Mouse (Mus musculus): ENCODE measurements around the gene Umad1. TPM values are rescaled to one million over a fixed set of nuclear protein-coding genes. Genes with fewer than 3 reads are reported as not detected.

Gene Umad1
- polyA plus RNA-seq, 1 experiment from 2014 or later, result 55.5 TPM

GRCm38 (mm10) chr6:8275098-8275497 is 16.0 kb downstream of the Umad1 start:
- Histone ChIP-seq H3K4me2 (replicated peaks) (no peak overlapping the region), H3K4me1 (replicated peaks; ENCODE audit: control insufficient read depth, insufficient read depth, low read length) (no peaks in the 10 kb centered on the region), H3K4me3 (replicated peaks; ENCODE audit: low read length) (no peak overlapping the region), H3K36me3 (replicated peaks; ENCODE audit: control insufficient read depth, insufficient read depth) (peaks cover 17% of the 10 kb centered on the region), H3K9ac (no peak overlapping the region), H3K9me3 (ENCODE audit: control insufficient read depth, low read length) (no peaks in the 10 kb centered on the region), H3K27me3 (ENCODE audit: control insufficient read depth, insufficient read depth, low read length) (no peaks in the 10 kb centered on the region), H3K27ac (peak overlapping the region; percentile 32; the same call in 1 of the 2 replicates)
- DNase-seq (ENCODE audit: low spot score) (peak; percentile 86), ATAC-seq (ENCODE audit: low FRiP score) (peak; percentile 57; the same call in 1 of the 2 replicates)
- 8% methylated on average over 1 of the region's 1 CpGs for WGBS

- Histone ChIP-seq H3K36me3 (replicated peaks; ENCODE audit: control insufficient read depth, insufficient read depth) (peaks cover 7% of the 10 kb centered on the region), H3K4me1 (replicated peaks; ENCODE audit: control insufficient read depth, insufficient read depth, low read length) (no peaks in the 10 kb centered on the region), H3K27me3 (ENCODE audit: control insufficient read depth, insufficient read depth, low read length) (no peaks in the 10 kb centered on the region), H3K9me3 (ENCODE audit: control insufficient read depth, low read length) (no peaks in the 10 kb centered on the region), H3K4me3 (replicated peaks; ENCODE audit: low read length) (no peak overlapping the region), H3K4me2 (replicated peaks) (no peak overlapping the region), H3K9ac (no peak overlapping the region), H3K27ac (no peak overlapping the region)
- DNase-seq (ENCODE audit: low spot score) (no peak), ATAC-seq (ENCODE audit: low FRiP score) (no peak)
- 93% methylated on average over 4 of the region's 4 CpGs for WGBS
These were observed 17.3 kb downstream of the Umad1 start for GRCm38 (mm10) chr6:8276431-8276830.

DNA sequence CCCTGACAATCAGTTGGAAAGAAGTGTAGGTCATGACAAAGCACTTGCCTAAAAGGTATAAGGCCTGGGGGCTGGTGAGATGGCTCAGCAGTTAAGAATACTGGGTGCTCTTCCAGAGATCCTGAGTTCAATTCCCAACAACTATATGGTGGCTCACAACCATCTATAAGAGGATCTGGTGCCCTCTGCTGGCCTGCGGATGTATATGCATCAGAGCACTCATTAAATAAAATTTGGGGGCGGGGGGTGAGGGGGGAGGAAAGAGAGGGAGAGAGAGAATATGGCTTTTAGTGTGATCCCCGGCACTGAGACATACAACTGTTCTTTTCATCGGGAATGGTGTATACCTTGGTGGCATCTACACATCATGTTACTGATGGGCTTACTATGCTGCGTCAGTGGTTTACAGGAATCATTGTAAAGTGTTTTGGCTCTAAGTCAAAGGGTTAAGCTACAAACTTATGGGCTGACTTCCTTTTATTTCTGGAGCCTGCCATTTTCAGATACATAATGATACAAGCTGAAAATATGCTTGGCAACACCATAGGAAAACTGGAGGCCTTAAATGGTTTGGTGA is 19.4 kb downstream of the Umad1 start:
- H3K4me1 ChIP-seq (replicated peaks; ENCODE audit: control insufficient read depth, insufficient read depth, low read length), result no peaks in the 10 kb centered on the region
- no peaks in the 10 kb centered on the region for H3K27me3 ChIP-seq (ENCODE audit: control insufficient read depth, insufficient read depth, low read length)
- no peaks in the 10 kb centered on the region for H3K9me3 ChIP-seq (ENCODE audit: control insufficient read depth, low read length)
- no peaks in the 10 kb centered on the region for H3K36me3 ChIP-seq (replicated peaks; ENCODE audit: control insufficient read depth, insufficient read depth)
- H3K9ac ChIP-seq, result no peak overlapping the region
- whole genome bisulfite sequencing, result 73% methylated on average over 5 of the region's 5 CpGs
- no peak overlapping the region for H3K4me2 ChIP-seq (replicated peaks)
- DNase-seq (ENCODE audit: low spot score), result no peak
- H3K4me3 ChIP-seq (replicated peaks; ENCODE audit: low read length), result no peak overlapping the region
- H3K27ac ChIP-seq, result no peak overlapping the region
- no peak for ATAC-seq (ENCODE audit: low FRiP score)

GRCm38 (mm10) chr6:8283255-8283654 is 24.2 kb downstream of the Umad1 start:
- no peak overlapping the region for H3K4me3 ChIP-seq (replicated peaks; ENCODE audit: low read length)
- H3K4me2 ChIP-seq (replicated peaks), result no peak overlapping the region
- no peaks in the 10 kb centered on the region for H3K27me3 ChIP-seq (ENCODE audit: control insufficient read depth, insufficient read depth, low read length)
- H3K9ac ChIP-seq, result no peak overlapping the region
- ATAC-seq (ENCODE audit: low FRiP score) (no peak), DNase-seq (ENCODE audit: low spot score) (no peak)
- 82% methylated on average over 4 of the region's 4 CpGs for WGBS
- no peak overlapping the region for H3K27ac ChIP-seq
- no peaks in the 10 kb centered on the region for H3K9me3 ChIP-seq (ENCODE audit: control insufficient read depth, low read length)
- H3K36me3 ChIP-seq (replicated peaks; ENCODE audit: control insufficient read depth, insufficient read depth), result no peaks in the 10 kb centered on the region
- no peaks in the 10 kb centered on the region for H3K4me1 ChIP-seq (replicated peaks; ENCODE audit: control insufficient read depth, insufficient read depth, low read length)

DNA sequence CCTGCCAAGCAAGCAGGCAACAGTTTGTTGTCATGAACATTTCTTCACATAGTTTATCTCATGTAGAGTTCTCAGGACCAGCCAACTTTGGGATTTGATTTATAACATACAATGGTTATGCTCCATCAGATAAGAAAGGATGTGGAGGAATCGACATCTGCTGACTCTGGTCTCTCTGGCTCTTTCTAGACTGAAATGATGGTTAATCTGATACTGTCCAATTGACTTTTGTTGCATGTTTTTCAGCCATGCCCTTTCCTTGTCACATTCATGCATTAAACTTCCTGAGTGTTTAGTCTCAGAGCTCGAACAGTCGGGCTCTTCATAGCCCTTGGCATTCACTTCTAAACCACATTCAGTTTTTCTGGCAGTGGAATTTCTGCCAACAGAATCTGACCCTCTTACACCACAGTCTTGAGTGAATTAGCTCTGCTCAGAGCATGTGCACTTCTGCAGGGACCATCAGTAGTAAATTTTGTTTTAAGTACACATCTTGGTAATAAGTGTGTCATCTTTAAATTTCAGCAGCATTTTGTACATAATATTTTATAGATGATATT is 26.4 kb downstream of the Umad1 start:
- Histone ChIP-seq H3K27me3 (ENCODE audit: control insufficient read depth, insufficient read depth, low read length) (no peaks in the 10 kb centered on the region), H3K36me3 (replicated peaks; ENCODE audit: control insufficient read depth, insufficient read depth) (no peaks in the 10 kb centered on the region), H3K9me3 (ENCODE audit: control insufficient read depth, low read length) (no peaks in the 10 kb centered on the region), H3K9ac (no peak overlapping the region), H3K4me1 (replicated peaks; ENCODE audit: control insufficient read depth, insufficient read depth, low read length) (no peaks in the 10 kb centered on the region), H3K27ac (no peak overlapping the region), H3K4me3 (replicated peaks; ENCODE audit: low read length) (no peak overlapping the region), H3K4me2 (replicated peaks) (no peak overlapping the region)
- DNase-seq (ENCODE audit: low spot score) (no peak), ATAC-seq (ENCODE audit: low FRiP score) (no peak)
- 77% methylated on average over 3 of the region's 3 CpGs for WGBS

- DNase-seq (ENCODE audit: low spot score), result no peak
These were observed 27.1 kb downstream of the Umad1 start for GRCm38 (mm10) chr6:8286146-8286545.

DNA sequence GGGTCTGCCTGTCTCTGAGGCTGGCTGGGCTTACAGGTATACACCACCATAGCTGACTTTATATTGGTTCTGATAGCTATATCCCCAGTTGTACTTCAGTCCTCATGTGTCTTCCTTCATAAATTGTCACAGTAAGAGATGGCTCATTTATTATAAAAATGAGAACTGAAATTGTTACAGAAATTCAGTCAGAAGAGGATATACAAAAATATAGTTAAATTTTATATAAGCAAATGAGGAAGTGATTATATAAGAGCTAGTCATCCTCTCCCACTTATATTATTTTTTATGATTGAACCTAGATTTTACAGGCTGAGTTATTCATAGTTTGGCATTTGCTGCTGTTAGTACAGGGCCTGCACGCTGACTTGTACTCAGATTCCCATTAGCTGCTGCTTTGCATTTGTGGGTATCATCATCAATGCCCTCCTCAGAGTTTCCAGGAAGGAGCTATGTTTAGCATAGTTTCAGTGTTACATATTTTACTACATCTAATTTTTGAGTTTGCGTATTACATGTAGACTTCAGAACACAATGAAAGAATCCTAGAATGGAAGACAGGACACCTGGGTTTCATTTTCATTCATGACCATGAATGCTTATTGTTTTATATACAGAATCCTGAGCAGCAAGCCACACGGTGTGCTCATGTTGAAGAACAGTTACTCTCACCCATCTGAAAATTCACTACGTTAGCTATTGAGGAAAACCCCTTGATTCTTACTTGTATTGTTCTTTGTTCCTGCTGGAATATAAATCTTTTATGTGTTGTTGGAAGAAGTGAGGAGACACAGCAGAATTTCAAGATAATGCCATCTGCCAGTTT is 29.9 kb downstream of the Umad1 start:
- ATAC-seq (ENCODE audit: low FRiP score) (no peak), DNase-seq (ENCODE audit: low spot score) (no peak)
- no peaks in the 10 kb centered on the region for H3K4me1 ChIP-seq (replicated peaks; ENCODE audit: control insufficient read depth, insufficient read depth, low read length)
- no peak overlapping the region for H3K4me2 ChIP-seq (replicated peaks)
- H3K9me3 ChIP-seq (ENCODE audit: control insufficient read depth, low read length), result no peaks in the 10 kb centered on the region
- H3K4me3 ChIP-seq (replicated peaks; ENCODE audit: low read length), result no peak overlapping the region
- H3K27ac ChIP-seq, result no peak overlapping the region
- WGBS, result 86% methylated on average over 4 of the region's 4 CpGs
- H3K36me3 ChIP-seq (replicated peaks; ENCODE audit: control insufficient read depth, insufficient read depth), result no peaks in the 10 kb centered on the region
- H3K9ac ChIP-seq, result no peak overlapping the region
- no peaks in the 10 kb centered on the region for H3K27me3 ChIP-seq (ENCODE audit: control insufficient read depth, insufficient read depth, low read length)

More at GRCm38 (mm10) chr6:8286146-8286545, 27.1 kb downstream of the Umad1 start:
- no peak for ATAC-seq (ENCODE audit: low FRiP score)
- Histone ChIP-seq H3K4me1 (replicated peaks; ENCODE audit: control insufficient read depth, insufficient read depth, low read length) (no peaks in the 10 kb centered on the region), H3K27me3 (ENCODE audit: control insufficient read depth, insufficient read depth, low read length) (no peaks in the 10 kb centered on the region), H3K9ac (no peak overlapping the region), H3K9me3 (ENCODE audit: control insufficient read depth, low read length) (no peaks in the 10 kb centered on the region), H3K36me3 (replicated peaks; ENCODE audit: control insufficient read depth, insufficient read depth) (no peaks in the 10 kb centered on the region), H3K27ac (no peak overlapping the region), H3K4me3 (replicated peaks; ENCODE audit: low read length) (no peak overlapping the region), H3K4me2 (replicated peaks) (no peak overlapping the region)
- 97% methylated on average over 3 of the region's 3 CpGs for WGBS

- H3K4me3 ChIP-seq (replicated peaks; ENCODE audit: low read length), result no peak overlapping the region
These were observed 35.1 kb downstream of the Umad1 start for GRCm38 (mm10) chr6:8294048-8294784.

More at GRCm38 (mm10) chr6:8294048-8294784, 35.1 kb downstream of the Umad1 start:
- Histone ChIP-seq H3K9me3 (ENCODE audit: control insufficient read depth, low read length) (no peaks in the 10 kb centered on the region), H3K36me3 (replicated peaks; ENCODE audit: control insufficient read depth, insufficient read depth) (no peaks in the 10 kb centered on the region), H3K27me3 (ENCODE audit: control insufficient read depth, insufficient read depth, low read length) (no peaks in the 10 kb centered on the region), H3K9ac (no peak overlapping the region), H3K4me2 (replicated peaks) (no peak overlapping the region), H3K27ac (no peak overlapping the region), H3K4me1 (replicated peaks; ENCODE audit: control insufficient read depth, insufficient read depth, low read length) (no peaks in the 10 kb centered on the region)
- 76% methylated on average over 4 of the region's 4 CpGs for WGBS
- ATAC-seq (ENCODE audit: low FRiP score) (no peak), DNase-seq (ENCODE audit: low spot score) (no peak)
